Mouse (Mus musculus): ENCODE measurements at regions not wholly inside any gene's neighbourhood (a gene's known extent, or its start where the extent isn't known, plus 50 kb on each side); places are given as distances from the start of the nearest gene placed in this dataset.

GRCm38 (mm10) chr12:70523379-70523778 is 70.5 kb downstream of the Tmx1 start:
- DNase-seq = no peak

GRCm38 (mm10) chr12:70524703-70525102 is 71.8 kb downstream of the Tmx1 start:
- DNase-seq = no peak

GRCm38 (mm10) chr12:70531661-70532060 is 78.8 kb downstream of the Tmx1 start:
- DNase-seq = no peak

GRCm38 (mm10) chr12:70532225-70532624 is 79.3 kb downstream of the Tmx1 start:
- no peak for DNase-seq

- DNase-seq = no peak
Measured at GRCm38 (mm10) chr12:70532843-70533242, 79.9 kb downstream of the Tmx1 start.

- no peak for DNase-seq
Measured at GRCm38 (mm10) chr12:70533375-70533935, 80.6 kb downstream of the Tmx1 start.

GRCm38 (mm10) chr12:70539124-70539523 is 86.2 kb downstream of the Tmx1 start:
- no peak for DNase-seq

- no peak for DNase-seq
Measured at GRCm38 (mm10) chr12:70539856-70540255, 87.0 kb downstream of the Tmx1 start.

GRCm38 (mm10) chr12:70541432-70541831 is 88.5 kb downstream of the Tmx1 start:
- no peak for DNase-seq

- DNase-seq = no peak
Measured at GRCm38 (mm10) chr12:70543299-70543698, 90.4 kb downstream of the Tmx1 start.

- DNase-seq = no peak
Measured at GRCm38 (mm10) chr12:70544326-70544725, 91.4 kb downstream of the Tmx1 start.

GRCm38 (mm10) chr12:70544850-70545510 is 92.1 kb downstream of the Tmx1 start:
- no peak for DNase-seq

- DNase-seq = no peak
Measured at GRCm38 (mm10) chr12:70547199-70547598, 94.3 kb downstream of the Tmx1 start.

GRCm38 (mm10) chr12:70549296-70549695 is 96.4 kb downstream of the Tmx1 start:
- DNase-seq = no peak

- DNase-seq = no peak
Measured at GRCm38 (mm10) chr12:70553866-70554265, 101.0 kb downstream of the Tmx1 start.

GRCm38 (mm10) chr12:70554586-70554985 is 101.7 kb downstream of the Tmx1 start:
- DNase-seq = no peak

- no peak for DNase-seq
Measured at GRCm38 (mm10) chr12:70555723-70556122, 102.8 kb downstream of the Tmx1 start.

GRCm38 (mm10) chr12:70556820-70557219 is 103.9 kb downstream of the Tmx1 start:
- DNase-seq = no peak

GRCm38 (mm10) chr12:70563446-70563845 is 110.6 kb downstream of the Tmx1 start:
- DNase-seq = no peak

GRCm38 (mm10) chr12:70575665-70576064 is 122.8 kb downstream of the Tmx1 start:
- no peak for DNase-seq

- no peak for DNase-seq
Measured at GRCm38 (mm10) chr12:70577769-70578168, 124.9 kb downstream of the Tmx1 start.

- DNase-seq = no peak
Measured at GRCm38 (mm10) chr12:70579328-70579905, 126.5 kb downstream of the Tmx1 start.

GRCm38 (mm10) chr12:70586181-70586580 is 133.3 kb downstream of the Tmx1 start:
- DNase-seq = no peak

- DNase-seq = no peak
Measured at GRCm38 (mm10) chr12:70588234-70588633, 135.3 kb downstream of the Tmx1 start.

Data from spleen, adult 18-20 months (tissue).